Mouse (Mus musculus): ENCODE results near the gene Lmod2. TPM values are rescaled to one million over a fixed set of nuclear protein-coding genes. Genes with fewer than 3 reads are reported as not detected.

The Lmod2 gene
- polyA plus RNA-seq, 1 experiment from 2014 or later: 19.9 TPM

DNA sequence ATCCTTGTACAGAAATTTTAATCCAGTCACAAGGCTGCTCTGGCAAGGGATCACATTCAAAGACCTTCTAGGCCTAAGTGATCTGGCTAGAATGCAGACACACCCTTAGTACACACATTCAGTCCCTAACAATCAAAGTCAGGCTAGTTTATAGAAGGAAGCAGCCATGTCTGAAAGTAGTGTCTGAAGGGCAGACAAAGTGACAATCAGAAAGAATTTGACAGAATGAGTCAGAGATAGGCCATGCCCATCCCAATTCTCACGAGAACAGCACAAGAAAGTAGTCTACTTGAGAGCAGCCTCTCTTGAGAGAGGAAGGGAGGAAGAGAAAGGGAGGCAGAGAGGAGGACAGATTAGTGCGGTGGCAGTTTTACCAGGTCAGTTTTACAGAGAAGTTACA lies 24.5 kb downstream of the Lmod2 start:
- no peaks in the 10 kb centered on the region for H3K9me3 ChIP-seq
- H3K27me3 ChIP-seq (ENCODE audit: insufficient read depth, poor library complexity, severe bottlenecking): no peaks in the 10 kb centered on the region
- WGBS: 66% methylated on average over 2 of the region's 2 CpGs
- no peaks in the 10 kb centered on the region for H3K4me1 ChIP-seq
- H3K36me3 ChIP-seq: peaks cover 52% of the 10 kb centered on the region
- no peak for DNase-seq (ENCODE audit: low spot score)
- H3K27ac ChIP-seq: no peak overlapping the region
- H3K4me3 ChIP-seq: no peak overlapping the region

DNA sequence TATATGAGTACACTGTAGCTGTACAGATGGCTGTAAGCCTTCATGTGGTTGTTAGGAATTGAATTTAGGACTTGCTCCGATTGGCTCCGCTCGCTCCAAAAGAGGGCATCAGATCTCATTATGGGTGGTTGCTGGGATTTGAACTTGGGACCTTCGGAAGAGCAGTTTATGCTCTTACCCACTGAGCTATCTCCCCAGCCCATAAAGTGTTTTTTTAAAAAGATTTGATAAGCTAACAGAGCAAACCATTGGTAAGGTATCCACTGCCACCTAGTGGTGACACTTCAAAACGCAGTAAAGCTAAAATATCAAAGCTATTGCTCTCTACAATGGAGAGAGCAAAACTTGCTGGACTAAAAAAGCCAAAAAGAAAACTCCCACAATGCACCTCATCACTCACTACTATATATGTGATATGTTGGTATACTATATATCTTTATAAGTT lies 30.0 kb downstream of the Lmod2 start:
- no peaks in the 10 kb centered on the region for H3K27me3 ChIP-seq (ENCODE audit: insufficient read depth, poor library complexity, severe bottlenecking)
- no peak overlapping the region for H3K27ac ChIP-seq
- H3K4me3 ChIP-seq: no peak overlapping the region
- H3K4me1 ChIP-seq: peaks cover 8% of the 10 kb centered on the region
- H3K9me3 ChIP-seq: no peaks in the 10 kb centered on the region
- peaks cover 24% of the 10 kb centered on the region for H3K36me3 ChIP-seq
- 66% methylated on average over 5 of the region's 5 CpGs for WGBS
- DNase-seq (ENCODE audit: low spot score): no peak

DNA sequence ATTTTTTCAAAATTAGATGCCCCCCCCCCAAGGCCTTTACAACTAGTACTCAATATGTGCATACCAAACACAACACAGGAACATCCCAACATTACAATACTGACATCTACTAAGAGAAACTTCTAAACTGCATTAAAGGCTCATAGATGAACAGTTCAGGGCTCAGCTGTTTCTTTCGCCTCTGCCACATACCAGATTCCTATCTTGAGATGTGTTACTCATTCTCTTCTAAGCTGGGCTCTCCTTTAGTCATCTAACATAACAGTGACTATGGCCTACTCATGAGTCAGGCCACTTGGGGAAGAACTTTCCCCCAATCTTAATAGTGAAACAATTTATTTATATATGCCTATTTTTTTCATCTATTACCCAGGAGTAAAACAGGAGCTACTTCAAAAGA lies 30.9 kb downstream of the Lmod2 start:
- H3K9me3 ChIP-seq: no peaks in the 10 kb centered on the region
- no peak overlapping the region for H3K27ac ChIP-seq
- H3K36me3 ChIP-seq: peaks cover 18% of the 10 kb centered on the region
- H3K4me3 ChIP-seq: no peak overlapping the region
- DNase-seq (ENCODE audit: low spot score): no peak
- H3K4me1 ChIP-seq: peaks cover 11% of the 10 kb centered on the region
- no peaks in the 10 kb centered on the region for H3K27me3 ChIP-seq (ENCODE audit: insufficient read depth, poor library complexity, severe bottlenecking)
- WGBS: 60% methylated on average over 1 of the region's 1 CpGs

- H3K9me3 ChIP-seq: no peaks in the 10 kb centered on the region
- H3K4me3 ChIP-seq: no peak overlapping the region
- peaks cover 13% of the 10 kb centered on the region for H3K36me3 ChIP-seq
- H3K27me3 ChIP-seq (ENCODE audit: insufficient read depth, poor library complexity, severe bottlenecking): no peaks in the 10 kb centered on the region
- 28% methylated on average over 4 of the region's 4 CpGs for WGBS
- peaks cover 11% of the 10 kb centered on the region for H3K4me1 ChIP-seq
- DNase-seq (ENCODE audit: low spot score): peak; percentile 79
- peak overlapping the region; percentile 59; the same call in 1 of the 2 replicates for H3K27ac ChIP-seq
Observed at GRCm38 (mm10) chr6:24632061-24632460, 34.5 kb downstream of the Lmod2 start.

DNA sequence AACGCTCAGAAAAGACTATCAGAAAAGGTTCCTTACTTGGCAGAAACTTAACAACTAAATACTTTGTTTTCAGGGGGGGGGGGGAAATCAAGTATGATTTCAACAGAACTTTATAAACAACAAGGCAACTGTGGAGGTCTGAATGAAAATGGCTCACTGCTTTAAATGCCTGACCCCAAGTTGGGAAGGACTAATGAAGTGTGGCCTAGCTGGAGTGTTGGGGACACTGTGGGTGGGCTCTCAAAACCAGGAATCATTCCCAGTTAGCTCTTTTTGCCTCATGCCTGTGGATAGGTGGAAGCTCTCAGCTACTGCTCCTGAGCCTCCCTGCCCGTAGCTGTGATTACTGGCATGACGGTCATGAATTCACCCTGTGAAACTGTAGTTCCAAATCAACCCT lies 36.5 kb downstream of the Lmod2 start:
- 87% methylated on average over 3 of the region's 3 CpGs for whole genome bisulfite sequencing
- DNase-seq (ENCODE audit: low spot score): no peak

DNA sequence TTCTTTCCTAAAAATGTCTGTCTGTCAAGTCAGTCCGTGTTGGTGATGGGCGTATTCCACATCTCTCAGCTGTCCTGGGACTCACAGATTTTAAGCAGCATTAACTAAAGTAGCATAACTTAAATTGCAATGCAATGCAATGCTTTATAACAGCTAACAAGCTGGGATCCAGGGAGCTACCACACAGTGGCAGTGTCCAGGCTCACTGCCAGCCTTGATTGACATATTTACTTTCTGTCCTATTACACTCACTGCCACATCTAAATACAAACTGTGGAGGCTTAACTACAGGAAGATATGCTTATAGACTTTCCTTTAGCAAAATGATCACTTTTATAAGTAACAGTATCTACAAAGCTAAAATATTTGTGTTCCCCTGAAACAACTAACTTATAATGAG lies 38.3 kb downstream of the Lmod2 start:
- Histone ChIP-seq H3K4me3 (no peak overlapping the region), H3K9me3 (no peaks in the 10 kb centered on the region), H3K36me3 (peaks cover 16% of the 10 kb centered on the region), H3K27me3 (ENCODE audit: insufficient read depth, poor library complexity, severe bottlenecking) (no peaks in the 10 kb centered on the region), H3K4me1 (peaks cover 11% of the 10 kb centered on the region), H3K27ac (no peak overlapping the region)
- no peak for DNase-seq (ENCODE audit: low spot score)
- 89% methylated on average over 2 of the region's 2 CpGs for WGBS

More for the DNA sequence above, 36.5 kb downstream of the Lmod2 start:
- peaks cover 11% of the 10 kb centered on the region for H3K4me1 ChIP-seq
- H3K36me3 ChIP-seq: peaks cover 16% of the 10 kb centered on the region
- H3K9me3 ChIP-seq: no peaks in the 10 kb centered on the region
- H3K4me3 ChIP-seq: no peak overlapping the region
- no peaks in the 10 kb centered on the region for H3K27me3 ChIP-seq (ENCODE audit: insufficient read depth, poor library complexity, severe bottlenecking)
- no peak overlapping the region for H3K27ac ChIP-seq

GRCm38 (mm10) chr6:24641286-24641685 lies 43.7 kb downstream of the Lmod2 start:
- no peak for DNase-seq (ENCODE audit: low spot score)

GRCm38 (mm10) chr6:24642161-24642560 lies 44.6 kb downstream of the Lmod2 start:
- no peak overlapping the region for H3K4me3 ChIP-seq
- 83% methylated on average over 2 of the region's 2 CpGs for WGBS
- DNase-seq (ENCODE audit: low spot score): no peak

More at GRCm38 (mm10) chr6:24641286-24641685, 43.7 kb downstream of the Lmod2 start:
- 92% methylated on average over 4 of the region's 4 CpGs for WGBS
- no peak overlapping the region for H3K4me3 ChIP-seq
- peaks cover 8% of the 10 kb centered on the region; the same call in 1 of the 2 replicates for H3K36me3 ChIP-seq
- no peaks in the 10 kb centered on the region for H3K9me3 ChIP-seq
- no peak overlapping the region for H3K27ac ChIP-seq
- no peaks in the 10 kb centered on the region for H3K4me1 ChIP-seq
- H3K27me3 ChIP-seq (ENCODE audit: insufficient read depth, poor library complexity, severe bottlenecking): no peaks in the 10 kb centered on the region

GRCm38 (mm10) chr6:24642960-24643359 lies 45.4 kb downstream of the Lmod2 start:
- WGBS: 89% methylated on average over 3 of the region's 3 CpGs

More at GRCm38 (mm10) chr6:24642161-24642560, 44.6 kb downstream of the Lmod2 start:
- no peaks in the 10 kb centered on the region for H3K9me3 ChIP-seq
- H3K27ac ChIP-seq: no peak overlapping the region
- peaks cover 7% of the 10 kb centered on the region; the same call in 1 of the 2 replicates for H3K36me3 ChIP-seq
- H3K27me3 ChIP-seq (ENCODE audit: insufficient read depth, poor library complexity, severe bottlenecking): no peaks in the 10 kb centered on the region
- H3K4me1 ChIP-seq: no peaks in the 10 kb centered on the region

DNA sequence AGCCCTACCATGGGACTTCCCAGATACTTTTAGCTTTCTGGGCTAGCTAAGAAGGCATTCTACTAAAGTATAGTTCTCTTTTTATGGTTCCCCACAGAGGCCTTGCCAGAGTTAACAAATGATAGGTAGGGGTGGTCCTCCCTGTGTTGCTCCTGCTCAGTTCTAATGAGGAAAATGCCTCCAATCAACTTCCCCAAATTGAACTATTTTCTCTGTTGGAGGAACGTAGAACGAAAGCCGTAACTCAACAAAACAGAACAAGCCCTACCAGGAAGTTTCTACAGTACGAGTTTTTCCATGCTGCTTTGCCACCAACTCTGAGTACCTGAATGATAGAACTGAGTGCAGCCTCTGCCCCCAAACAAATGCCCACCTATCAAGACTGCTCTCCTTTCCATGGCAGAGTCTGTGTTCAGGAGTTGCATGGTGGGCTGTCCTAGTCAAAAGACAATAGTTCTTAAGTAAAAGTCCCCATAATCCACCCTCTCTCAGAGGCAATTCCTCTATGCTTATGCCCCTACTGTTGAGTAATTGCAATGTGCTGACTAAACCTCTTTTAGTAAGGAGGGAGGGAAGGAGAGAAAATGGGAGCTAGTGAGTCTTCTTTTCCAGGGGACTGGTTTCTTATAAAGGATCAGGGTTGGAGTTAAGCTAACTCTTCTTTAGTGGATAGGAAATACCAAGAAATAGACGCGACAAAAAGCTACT lies 47.9 kb downstream of the Lmod2 start:
- no peak for DNase-seq (ENCODE audit: low spot score)
- H3K36me3 ChIP-seq: 0 out of 2 replicates have a peak, but pooled peaks cover 5% of the 10 kb centered on the region
- no peaks in the 10 kb centered on the region for H3K9me3 ChIP-seq
- no peak overlapping the region for H3K4me3 ChIP-seq
- no peak overlapping the region for H3K27ac ChIP-seq
- WGBS: 88% methylated on average over 6 of the region's 6 CpGs
- no peaks in the 10 kb centered on the region for H3K4me1 ChIP-seq
- H3K27me3 ChIP-seq (ENCODE audit: insufficient read depth, poor library complexity, severe bottlenecking): no peaks in the 10 kb centered on the region

More at GRCm38 (mm10) chr6:24642960-24643359, 45.4 kb downstream of the Lmod2 start:
- 0 out of 2 replicates have a peak, but pooled peaks cover 5% of the 10 kb centered on the region for H3K36me3 ChIP-seq
- no peaks in the 10 kb centered on the region for H3K4me1 ChIP-seq
- H3K9me3 ChIP-seq: no peaks in the 10 kb centered on the region
- DNase-seq (ENCODE audit: low spot score): no peak
- no peak overlapping the region for H3K27ac ChIP-seq
- H3K27me3 ChIP-seq (ENCODE audit: insufficient read depth, poor library complexity, severe bottlenecking): no peaks in the 10 kb centered on the region
- no peak overlapping the region for H3K4me3 ChIP-seq

- Histone ChIP-seq H3K4me1 (no peaks in the 10 kb centered on the region), H3K27ac (no peak overlapping the region), H3K4me3 (no peak overlapping the region), H3K27me3 (ENCODE audit: insufficient read depth, poor library complexity, severe bottlenecking) (no peaks in the 10 kb centered on the region), H3K36me3 (0 out of 2 replicates have a peak, but pooled peaks cover 5% of the 10 kb centered on the region), H3K9me3 (no peaks in the 10 kb centered on the region)
- WGBS: 84% methylated on average over 4 of the region's 4 CpGs
- no peak for DNase-seq (ENCODE audit: low spot score)
Observed at GRCm38 (mm10) chr6:24647103-24647691, 49.6 kb downstream of the Lmod2 start.

GRCm38 (mm10) chr6:24648403-24648802 lies 50.8 kb downstream of the Lmod2 start:
- H3K4me1 ChIP-seq: no peaks in the 10 kb centered on the region
- 84% methylated on average over 4 of the region's 4 CpGs for WGBS
- peaks cover 9% of the 10 kb centered on the region for H3K36me3 ChIP-seq
- H3K4me3 ChIP-seq: no peak overlapping the region
- DNase-seq (ENCODE audit: low spot score): no peak
- no peak overlapping the region for H3K27ac ChIP-seq
- H3K9me3 ChIP-seq: no peaks in the 10 kb centered on the region
- H3K27me3 ChIP-seq (ENCODE audit: insufficient read depth, poor library complexity, severe bottlenecking): no peaks in the 10 kb centered on the region

DNA sequence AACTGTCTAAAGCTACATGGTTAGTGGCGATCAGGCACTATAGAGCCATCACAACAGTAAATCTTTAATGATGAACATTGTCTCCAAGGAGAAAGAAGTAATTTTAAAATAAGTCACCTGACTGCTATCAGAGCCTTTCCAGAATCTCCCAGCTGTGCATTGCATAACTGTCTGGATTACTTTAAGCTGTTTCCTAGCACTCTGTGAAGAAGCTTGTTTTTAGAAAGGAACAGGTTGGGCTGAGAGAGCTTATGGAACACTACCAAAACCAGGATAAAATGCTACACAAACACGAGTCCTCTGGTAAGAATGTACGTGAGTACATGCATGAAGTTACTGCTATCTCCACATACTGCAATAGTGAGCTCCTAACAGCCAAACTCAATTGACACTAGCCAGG lies 53.2 kb downstream of the Lmod2 start:
- no peaks in the 10 kb centered on the region for H3K4me1 ChIP-seq
- H3K4me3 ChIP-seq: no peak overlapping the region
- 85% methylated on average over 3 of the region's 3 CpGs for WGBS

More for the DNA sequence above, 53.2 kb downstream of the Lmod2 start:
- peaks cover 4% of the 10 kb centered on the region for H3K36me3 ChIP-seq
- H3K27me3 ChIP-seq (ENCODE audit: insufficient read depth, poor library complexity, severe bottlenecking): no peaks in the 10 kb centered on the region
- no peaks in the 10 kb centered on the region for H3K9me3 ChIP-seq
- H3K27ac ChIP-seq: no peak overlapping the region
- no peak for DNase-seq (ENCODE audit: low spot score)
